Mouse (Mus musculus): ENCODE measurements around the gene Bptf.
"Not testable (repeated sequence)": the region's sequence is repeated elsewhere in the genome, so short reads cannot be mapped to it uniquely, and the experiment has no call there.

DNA sequence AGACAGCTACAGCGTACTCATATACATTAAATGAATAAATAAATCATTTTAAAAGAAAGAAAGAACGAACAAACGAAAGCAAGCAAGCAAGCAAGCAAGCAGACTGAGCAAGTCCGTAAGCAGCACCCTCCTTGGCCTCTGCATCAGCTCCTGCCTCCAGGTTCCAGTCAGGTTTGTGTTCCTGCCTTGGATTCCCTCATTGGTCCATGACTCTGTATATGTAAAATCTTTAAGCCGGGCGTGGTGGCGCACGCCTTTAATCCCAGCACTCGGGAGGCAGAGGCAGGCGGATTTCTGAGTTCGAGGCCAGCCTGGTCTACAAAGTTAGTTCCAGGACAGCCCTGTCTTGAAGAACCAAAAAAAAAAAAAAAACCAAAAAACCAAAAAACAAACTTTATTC lies 12.0 kb upstream of the Bptf start:
- TF ChIP-seq CTCF (IDR thresholded peaks at IDR 0.05; ENCODE audit: borderline replicate concordance, insufficient read depth, low read length); POLR2A (IDR thresholded peaks at IDR 0.05; ENCODE audit: low read depth, low read length): not testable (repeated sequence)
